22 mouse cellular contexts compared by ENCODE assay signal in genomic region chr16:86823496-86823895, GRCm38 (mm10).
DNase-seq lines count a peak whose midpoint lies in the region; ATAC-seq lines count a peak whose summit lies in the region.
"Had no signal": no experiment of that assay in that cellular context is flagged by ENCODE, and none has a peak within 500 bp of the region (broad histone marks: within the 10 kb centered on the region; RNA-seq: fewer than 3 reads in every experiment).

No protein-coding gene starts in this region.

- no peak for DNase-seq in heart, postnatal 25 days (ENCODE audit: low spot score)
- peak; percentile 66 for DNase-seq in 3T3-L1 (ENCODE audit: low read depth, low spot score)
- DNase-seq in NIH3T3 (ENCODE audit: low read depth) = peak; percentile 44
- peak; percentile 46 for DNase-seq in fibroblast of lung, adult 2 months (ENCODE audit: low read depth)
- no peak for DNase-seq in retina, postnatal 1 day
- DNase-seq in left cerebral cortex, postnatal 4 days = no peak
- DNase-seq: adrenal gland, postnatal 10 days; adrenal gland, postnatal 36 days; cerebellum, adult 18-20 months; cerebellum, adult 9-10 months; cerebellum, postnatal 14 days; gastrocnemius, postnatal 25 days; heart, postnatal 10 days; heart, postnatal 4 days had no signal

- H3K4me1 ChIP-seq in heart, embryonic 15.5 days (replicated peaks) = peaks cover 17% of the 10 kb centered on the region; the same call in 1 of the 2 replicates
- H3K4me1 ChIP-seq: forebrain, embryonic 12.5 days; forebrain, embryonic 15.5 days; hindbrain, embryonic 15.5 days had no signal

- intact Hi-C loops in heart, postnatal 25 days (cut with DNase I) = no loop called here
- intact Hi-C loops in left cerebral cortex, postnatal 4 days (cut with DNase I) = no loop called here

- no peak overlapping the region for H3K9ac ChIP-seq in heart, embryonic 15.5 days
- H3K9ac ChIP-seq: forebrain, embryonic 12.5 days; forebrain, embryonic 15.5 days; hindbrain, embryonic 15.5 days had no signal

- H3K27me3 ChIP-seq in heart, embryonic 15.5 days = no peaks in the 10 kb centered on the region
- H3K27me3 ChIP-seq: forebrain, embryonic 12.5 days; forebrain, embryonic 15.5 days; hindbrain, embryonic 15.5 days; Patski had no signal

- WGBS in heart, embryonic 15.5 days = 60% methylated on average over 1 of the region's 1 CpGs

- H3K4me3 ChIP-seq in heart, embryonic 15.5 days = no peak overlapping the region
- H3K4me3 ChIP-seq: forebrain, embryonic 12.5 days; forebrain, embryonic 15.5 days; hindbrain, embryonic 15.5 days had no signal

- peak overlapping the region; percentile 25; the same call in 1 of the 2 replicates for H3K27ac ChIP-seq in heart, embryonic 15.5 days
- H3K27ac ChIP-seq: forebrain, embryonic 12.5 days; forebrain, embryonic 15.5 days; hindbrain, embryonic 15.5 days had no signal

- no peak overlapping the region for H3K4me2 ChIP-seq in heart, embryonic 15.5 days
- H3K4me2 ChIP-seq: forebrain, embryonic 12.5 days; forebrain, embryonic 15.5 days; heart, embryonic 11.5 days; hindbrain, embryonic 15.5 days had no signal

- no peak for ATAC-seq in heart, embryonic 15.5 days (replicated peaks; ENCODE audit: insufficient number of reproducible peaks, insufficient read depth, low FRiP score, low read depth)
- ATAC-seq: CD4-positive, CD25-positive, alpha-beta regulatory T cell, adult 4 months; forebrain, embryonic 15.5 days; intestine, postnatal 0 days; Patski had no signal

- no peaks in the 10 kb centered on the region for H3K36me3 ChIP-seq in heart, embryonic 15.5 days
- H3K36me3 ChIP-seq: forebrain, embryonic 12.5 days; forebrain, embryonic 15.5 days; hindbrain, embryonic 15.5 days had no signal

- no peaks in the 10 kb centered on the region for H3K9me3 ChIP-seq in heart, embryonic 15.5 days (replicated peaks)
- H3K9me3 ChIP-seq: forebrain, embryonic 12.5 days; forebrain, embryonic 15.5 days; hindbrain, embryonic 15.5 days had no signal

Comparison
In these comparisons a context has a peak if more than half of its experiments do, and no peak if none do; other contexts are left out.
1. DNase-seq: peak in 3T3-L1 (single experiment), NIH3T3 (single experiment) and fibroblast of lung, adult 2 months (single experiment); none in heart, postnatal 25 days (single experiment), retina, postnatal 1 day (single experiment) and left cerebral cortex, postnatal 4 days (single experiment).